Mouse (Mus musculus) heart, embryonic 15.5 days (tissue): ENCODE data around the gene Ecpas. TPM values are rescaled to one million over a fixed set of nuclear protein-coding genes. Genes with fewer than 3 reads are reported as not detected.

ENCODE experiments used
- ATAC-seq: fragments of 200-750 bp; cut with Nextera tagmentation; replicated peaks from 2 replicates; pipeline ENCODE4 v1.8.0; 2017; ENCODE audit warnings: low read depth, moderate TSS enrichment; ENCODE audit not compliant: insufficient number of reproducible peaks, insufficient read depth, low FRiP score
- H3K27ac ChIP-seq: fragments of 300-500 bp; sonication (generic); 2 replicates; pipeline ENCODE4 v1.5.1; 2015; ENCODE audit warnings: mild to moderate bottlenecking, inconsistent platforms
- H3K27me3 ChIP-seq: fragments of 300-500 bp; sonication (generic); 2 replicates; pipeline ENCODE4 v1.6.1; 2015; ENCODE audit warnings: inconsistent platforms
- H3K36me3 ChIP-seq: fragments of 300-500 bp; sonication (generic); 2 replicates; pipeline ENCODE4 v1.6.1; 2015; ENCODE audit warnings: mild to moderate bottlenecking, inconsistent platforms
- H3K4me1 ChIP-seq: fragments of 300-500 bp; sonication (generic); replicated peaks from 2 replicates; pipeline ENCODE4 v1.6.1; 2015; ENCODE audit warnings: inconsistent platforms
- H3K4me2 ChIP-seq: fragments of 300-500 bp; sonication (generic); 2 replicates; pipeline ENCODE4 v1.6.1; 2015; ENCODE audit warnings: inconsistent platforms, mild to moderate bottlenecking, moderate library complexity
- H3K4me3 ChIP-seq: fragments of 300-500 bp; sonication (generic); 2 replicates; pipeline ENCODE4 v1.5.1; 2015; ENCODE audit warnings: mild to moderate bottlenecking, inconsistent platforms
- H3K9ac ChIP-seq: fragments of 300-500 bp; sonication (generic); 2 replicates; pipeline ENCODE4 v1.6.1; 2015; ENCODE audit warnings: mild to moderate bottlenecking, inconsistent platforms
- H3K9me3 ChIP-seq: fragments of 300-500 bp; sonication (generic); replicated peaks from 2 replicates; pipeline ENCODE4 v1.6.1; 2016; ENCODE audit warnings: inconsistent platforms
- WGBS: fragments of 180-500 bp; shearing (Covaris S2); methylation state at CpG from one replicate; pipeline ENCODE4 v1.1.7; 2015; ENCODE audit warnings: mixed read lengths; 5-methylcytosine and 5-hydroxymethylcytosine counted together
- polyA plus RNA-seq: library from polyadenylated mRNA; unstranded; fragments of >200 nt; fragmentation: Nextera tagmentation; extraction: Ambion mirVana; gene quantifications from 2 replicates; pipeline ENCODE4 v1.2.1, GENCODE M21; 2015

The Ecpas gene
- 24.8 and 29.1 TPM in 2 replicates for polyA plus RNA-seq

DNA sequence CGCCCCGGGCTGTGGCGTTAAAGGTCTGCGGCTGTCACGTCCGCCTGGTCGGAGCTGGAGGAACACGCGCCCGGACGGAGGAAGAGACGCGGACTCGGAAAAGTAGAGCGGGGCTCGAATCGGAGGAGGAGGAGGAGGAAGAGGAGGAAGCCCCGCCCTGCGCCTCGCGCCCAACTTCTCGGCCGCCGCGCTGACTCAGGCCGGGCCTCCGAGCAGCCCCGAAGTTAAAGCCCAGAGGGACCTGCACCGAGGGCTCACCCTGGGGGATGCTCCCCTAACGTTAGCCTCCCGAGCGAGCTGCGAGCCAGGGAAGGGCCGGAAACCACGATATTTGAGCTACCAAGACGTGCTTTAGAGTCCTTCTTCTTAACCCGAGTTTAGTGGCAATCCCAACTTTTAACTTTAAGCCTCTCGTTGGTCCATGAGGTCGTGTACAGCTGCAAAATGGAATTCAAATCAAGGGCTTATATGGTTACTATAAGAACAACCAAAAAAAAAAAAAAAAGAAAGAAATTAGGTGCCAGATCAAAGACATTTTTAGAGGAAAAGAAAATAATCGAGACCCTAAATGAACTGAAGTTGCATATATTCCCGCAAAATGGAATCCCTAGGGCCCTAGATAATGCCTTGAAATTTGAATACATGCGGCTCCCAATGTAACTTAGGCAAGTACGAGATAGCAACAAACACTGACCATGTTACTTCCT lies at the start of gene Ecpas:
TSS of gene Ecpas (minus strand) at position 121 of the 707 bp plus-strand sequence.
- Histone ChIP-seq H3K36me3 (no peaks in the 10 kb centered on the region), H3K27me3 (no peaks in the 10 kb centered on the region), H3K27ac (peak within 1 kb of the TSS; percentile 99), H3K9me3 (no peaks in the 10 kb centered on the region), H3K4me1 (peaks cover 15% of the 10 kb centered on the region), H3K9ac (peak within 1 kb of the TSS; percentile 99), H3K4me2 (peak within 1 kb of the TSS; percentile 81), H3K4me3 (peak within 1 kb of the TSS; percentile 97)
- WGBS = 4% methylated on average over 43 of the region's 43 CpGs
- peak; percentile 62 for ATAC-seq

DNA sequence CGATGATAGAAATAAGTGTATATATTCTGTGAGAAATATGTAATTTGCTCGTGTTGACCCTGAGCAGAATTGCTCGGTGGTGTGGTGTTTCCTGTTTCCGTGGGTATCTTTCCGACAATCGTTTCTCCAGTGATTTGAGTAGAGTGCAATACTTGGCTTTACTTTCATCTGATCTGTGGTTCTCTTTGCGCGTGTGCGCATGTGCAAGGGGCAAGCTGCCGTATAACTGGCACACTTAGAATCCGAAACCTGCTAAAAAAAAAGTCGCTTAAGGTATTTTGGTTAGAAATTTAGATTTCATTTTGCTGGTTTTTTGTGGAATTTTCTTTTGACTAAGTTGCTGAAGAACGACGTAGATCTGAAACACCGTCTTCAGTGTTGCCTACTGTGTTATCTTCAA lies 49.2 kb upstream of the Ecpas start:
- ATAC-seq = no peak
- no peaks in the 10 kb centered on the region for H3K9me3 ChIP-seq
- H3K4me3 ChIP-seq = no peak overlapping the region
- H3K27me3 ChIP-seq = no peaks in the 10 kb centered on the region
- no peak overlapping the region for H3K4me2 ChIP-seq
- H3K4me1 ChIP-seq = no peaks in the 10 kb centered on the region
- no peak overlapping the region for H3K9ac ChIP-seq
- H3K27ac ChIP-seq = no peak overlapping the region
- WGBS = 86% methylated on average over 15 of the region's 15 CpGs
- H3K36me3 ChIP-seq = no peaks in the 10 kb centered on the region

DNA sequence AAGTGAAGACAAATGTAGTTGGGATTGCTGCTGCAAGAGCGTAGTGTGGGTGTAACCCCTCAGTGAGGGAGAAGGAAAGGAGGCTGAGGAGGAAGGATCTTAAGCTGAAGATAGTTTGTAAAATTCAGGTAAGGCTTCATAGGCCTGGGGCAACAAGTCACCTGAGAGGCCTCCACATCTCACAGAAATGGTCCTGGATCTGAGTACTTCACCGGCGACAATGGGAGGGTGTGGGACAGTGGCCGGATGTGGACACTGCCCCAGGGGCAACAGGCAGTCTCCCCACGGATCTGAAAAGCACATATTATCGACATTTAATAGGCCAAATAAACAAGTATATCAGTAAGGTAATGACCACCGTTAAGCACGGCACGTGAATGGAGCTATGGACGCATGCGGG lies 40.1 kb upstream of the Ecpas start:
- Histone ChIP-seq H3K4me3 (no peak overlapping the region), H3K9me3 (no peaks in the 10 kb centered on the region), H3K4me2 (no peak overlapping the region), H3K27me3 (no peaks in the 10 kb centered on the region), H3K36me3 (no peaks in the 10 kb centered on the region), H3K9ac (no peak overlapping the region), H3K4me1 (no peaks in the 10 kb centered on the region), H3K27ac (no peak overlapping the region)
- 88% methylated on average over 11 of the region's 11 CpGs for whole genome bisulfite sequencing
- no peak for ATAC-seq

DNA sequence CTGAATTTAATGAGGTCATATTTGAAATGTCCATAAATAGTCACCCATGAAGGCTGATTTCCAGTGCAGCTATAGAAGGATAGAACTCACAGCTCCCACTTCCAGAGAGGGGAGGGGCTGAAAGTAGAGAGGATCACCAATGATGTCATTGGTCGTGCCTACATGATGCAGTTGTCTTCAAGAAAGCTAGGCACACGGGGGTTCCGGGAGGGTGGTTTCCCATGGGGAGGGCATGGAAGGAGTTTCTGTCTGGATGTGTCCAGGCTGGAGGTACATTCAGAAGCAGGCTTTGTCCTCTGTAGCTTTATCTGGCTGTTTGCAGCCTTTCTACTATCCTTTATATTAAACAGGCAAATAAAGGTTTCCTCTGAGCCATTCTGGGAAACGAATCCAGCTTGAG lies 35.8 kb upstream of the Ecpas start:
- ATAC-seq = no peak
- H3K4me2 ChIP-seq = no peak overlapping the region
- H3K9me3 ChIP-seq = no peaks in the 10 kb centered on the region
- 70% methylated on average over 4 of the region's 4 CpGs for WGBS
- H3K36me3 ChIP-seq = no peaks in the 10 kb centered on the region
- peaks cover 4% of the 10 kb centered on the region; the same call in 1 of the 2 replicates for H3K4me1 ChIP-seq
- H3K4me3 ChIP-seq = no peak overlapping the region
- no peak overlapping the region for H3K27ac ChIP-seq
- H3K27me3 ChIP-seq = peaks cover 16% of the 10 kb centered on the region
- H3K9ac ChIP-seq = no peak overlapping the region

DNA sequence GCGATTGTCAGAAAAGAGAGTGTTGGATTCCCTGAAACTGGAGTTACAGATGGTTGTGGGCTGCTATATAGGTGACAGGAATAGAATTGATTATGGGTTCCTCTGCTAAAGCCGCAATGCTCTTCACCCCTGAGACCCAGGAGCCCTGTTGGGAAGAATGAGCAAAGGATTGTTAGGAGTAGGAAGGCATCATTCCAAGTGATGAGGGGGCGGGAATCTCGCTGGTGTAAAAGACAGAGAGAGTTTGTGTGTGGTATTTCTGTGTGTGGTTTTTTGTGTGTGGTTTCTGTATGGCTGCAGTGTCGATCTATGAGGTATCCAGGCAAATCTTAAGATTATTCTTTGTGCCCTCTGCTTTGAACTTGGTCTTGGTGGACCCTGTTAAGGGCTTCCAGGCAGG lies 32.1 kb upstream of the Ecpas start:
- H3K9ac ChIP-seq = no peak overlapping the region
- no peak overlapping the region for H3K4me3 ChIP-seq
- no peaks in the 10 kb centered on the region for H3K9me3 ChIP-seq
- peaks cover 19% of the 10 kb centered on the region for H3K27me3 ChIP-seq
- no peaks in the 10 kb centered on the region for H3K36me3 ChIP-seq
- WGBS = 57% methylated on average over 5 of the region's 5 CpGs
- H3K27ac ChIP-seq = no peak overlapping the region
- no peak overlapping the region for H3K4me2 ChIP-seq
- H3K4me1 ChIP-seq = peaks cover 9% of the 10 kb centered on the region; the same call in 1 of the 2 replicates
- ATAC-seq = no peak

DNA sequence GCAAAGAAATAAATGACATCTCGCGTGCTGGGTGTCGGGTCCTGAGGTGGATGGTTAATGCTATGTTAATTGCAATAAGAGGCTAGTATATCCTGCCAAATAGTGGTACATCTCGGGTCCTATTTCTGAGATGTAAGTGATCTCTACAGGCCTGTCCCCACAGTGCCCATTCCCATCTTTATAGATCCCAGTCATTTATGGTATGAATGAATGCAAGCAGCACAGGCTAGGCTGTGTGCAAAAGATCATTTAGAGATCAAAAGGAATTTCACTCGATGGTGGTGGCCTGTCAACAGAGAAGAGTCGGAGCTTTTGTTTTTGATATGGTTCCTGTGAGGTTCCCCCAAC lies 31.6 kb upstream of the Ecpas start:
- Histone ChIP-seq H3K4me3 (peak overlapping the region; percentile 66), H3K4me2 (peak overlapping the region; percentile 84), H3K27ac (no peak overlapping the region), H3K9me3 (no peaks in the 10 kb centered on the region), H3K36me3 (no peaks in the 10 kb centered on the region), H3K27me3 (peaks cover 19% of the 10 kb centered on the region), H3K4me1 (peaks cover 9% of the 10 kb centered on the region; the same call in 1 of the 2 replicates), H3K9ac (no peak overlapping the region)
- ATAC-seq = no peak
- WGBS = 18% methylated on average over 6 of the region's 6 CpGs

DNA sequence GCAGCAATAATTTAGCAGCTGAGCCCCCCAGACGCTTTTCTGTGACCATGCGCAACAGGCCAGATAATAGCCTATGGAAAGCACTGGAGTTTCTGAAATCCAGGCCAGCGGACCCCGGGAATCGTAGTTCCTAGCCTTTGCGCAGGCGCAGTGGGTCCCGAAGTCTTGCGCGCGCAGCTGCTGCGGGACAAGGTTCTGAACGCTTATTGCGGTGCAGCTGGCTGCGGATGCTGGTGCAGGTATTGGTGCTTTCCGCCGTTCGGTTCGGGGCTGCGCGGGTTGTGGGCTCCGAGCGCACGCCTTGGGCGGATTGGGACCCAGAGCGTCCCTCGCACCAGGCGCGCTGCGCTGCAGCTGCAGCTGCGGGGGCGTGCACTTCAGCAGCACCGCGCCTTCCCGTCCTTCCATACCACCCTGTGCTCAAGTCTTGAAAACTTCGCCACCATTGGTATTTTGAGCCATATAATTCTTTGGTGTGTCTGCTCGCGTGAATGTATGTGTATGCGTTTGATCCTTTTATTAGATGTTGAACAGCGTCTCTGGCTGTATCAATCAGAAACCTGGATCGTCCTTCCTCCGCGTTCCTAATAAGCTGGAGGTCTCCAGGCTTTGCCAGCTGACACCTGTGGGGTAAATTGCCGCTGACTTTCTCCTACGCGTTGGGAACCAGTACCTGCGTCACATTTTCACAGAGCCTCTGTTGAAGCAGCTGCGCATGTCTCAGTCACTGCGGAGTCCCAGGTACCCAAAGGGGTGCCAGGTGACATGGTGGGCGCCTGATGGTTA lies 31.1 kb upstream of the Ecpas start, which contains the start of gene Zkscan16:
TSS of gene Zkscan16 (plus strand) at position 209 of the 786 bp plus-strand sequence.
- peak within 1 kb of the TSS; percentile 66 for H3K4me3 ChIP-seq
- no peak for ATAC-seq

DNA sequence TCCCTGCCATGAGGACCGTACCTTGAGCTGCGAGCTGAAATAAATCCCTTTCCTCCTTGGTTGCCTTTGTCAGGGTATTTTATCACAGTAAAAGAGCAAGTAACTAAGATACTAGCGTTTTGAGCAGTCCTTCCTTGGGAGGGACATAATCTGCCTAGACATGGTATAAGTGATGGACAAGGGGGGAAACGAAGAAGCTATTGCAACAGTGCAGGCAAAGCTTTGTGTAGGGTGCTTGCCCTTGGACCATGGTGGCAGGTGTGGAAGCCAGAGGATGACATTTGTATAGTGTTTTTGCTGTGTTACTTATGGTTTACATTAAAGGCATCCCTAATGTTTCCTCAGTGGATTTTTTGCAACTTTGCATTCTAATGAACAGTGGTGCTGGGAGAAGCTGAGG lies 30.4 kb upstream of the Ecpas start:
- Histone ChIP-seq H3K27ac (no peak overlapping the region), H3K27me3 (peaks cover 19% of the 10 kb centered on the region)
- no peak for ATAC-seq

More for the DNA sequence above, 31.1 kb upstream of the Ecpas start, which contains the start of gene Zkscan16:
- Histone ChIP-seq H3K9ac (peak within 1 kb of the TSS; percentile 53), H3K4me2 (peak within 1 kb of the TSS; percentile 84), H3K9me3 (no peaks in the 10 kb centered on the region), H3K36me3 (no peaks in the 10 kb centered on the region), H3K4me1 (peaks cover 9% of the 10 kb centered on the region; the same call in 1 of the 2 replicates), H3K27ac (no peak within 1 kb of the TSS), H3K27me3 (peaks cover 19% of the 10 kb centered on the region)
- WGBS = 2% methylated on average over 50 of the region's 50 CpGs

DNA sequence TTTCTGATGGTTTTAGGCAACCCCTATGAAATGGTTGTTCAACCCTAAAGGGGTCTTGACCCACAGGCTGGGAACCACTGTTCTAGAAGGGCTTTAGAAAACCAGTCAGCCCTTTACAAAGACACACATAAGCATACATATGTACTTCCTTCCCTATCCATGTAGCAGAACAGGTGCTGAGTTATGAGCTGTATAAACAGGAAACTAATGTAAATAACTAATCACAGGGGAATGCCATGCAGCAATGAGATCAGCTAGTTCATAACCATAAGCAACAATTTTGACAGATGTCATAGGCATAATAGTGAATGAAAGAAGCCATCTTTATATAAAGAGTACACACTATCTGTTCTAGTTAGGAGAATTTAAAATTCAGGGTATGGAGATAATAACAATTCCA lies 29.1 kb upstream of the Ecpas start:
- no peak overlapping the region for H3K27ac ChIP-seq
- no peak overlapping the region for H3K4me2 ChIP-seq
- H3K4me3 ChIP-seq = no peak overlapping the region
- no peaks in the 10 kb centered on the region for H3K36me3 ChIP-seq
- peaks cover 9% of the 10 kb centered on the region; the same call in 1 of the 2 replicates for H3K4me1 ChIP-seq
- no peaks in the 10 kb centered on the region for H3K9me3 ChIP-seq
- no peak overlapping the region for H3K9ac ChIP-seq
- no peak for ATAC-seq
- peaks cover 19% of the 10 kb centered on the region for H3K27me3 ChIP-seq

More for the DNA sequence above, 30.4 kb upstream of the Ecpas start:
- Histone ChIP-seq H3K36me3 (no peaks in the 10 kb centered on the region), H3K4me2 (peak overlapping the region; percentile 84), H3K9ac (peak overlapping the region; percentile 53; the same call in 1 of the 2 replicates), H3K4me3 (peak overlapping the region; percentile 66), H3K9me3 (no peaks in the 10 kb centered on the region), H3K4me1 (peaks cover 9% of the 10 kb centered on the region; the same call in 1 of the 2 replicates)
- 79% methylated on average over 4 of the region's 4 CpGs for WGBS

DNA sequence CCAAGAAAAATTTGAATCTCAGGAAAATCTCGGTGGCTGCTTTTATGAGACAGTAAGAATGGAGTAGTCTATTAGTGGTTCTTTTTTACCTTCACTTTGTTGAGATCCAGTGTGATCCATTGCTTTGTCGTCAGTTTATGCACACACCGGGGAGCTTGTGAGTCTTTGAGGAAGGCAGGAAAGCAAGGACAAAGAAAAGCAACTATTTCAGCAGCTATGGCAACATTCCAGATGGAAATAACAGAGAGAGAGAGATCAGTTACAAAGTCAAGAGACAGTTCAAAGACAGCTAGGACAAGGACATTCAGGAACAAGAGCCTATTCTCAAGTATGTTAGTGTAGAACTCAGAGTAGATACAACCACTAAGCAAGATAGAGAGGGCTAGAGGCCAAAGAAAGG lies 23.3 kb upstream of the Ecpas start:
- H3K27ac ChIP-seq = no peak overlapping the region
- H3K27me3 ChIP-seq = no peaks in the 10 kb centered on the region
- H3K4me1 ChIP-seq = peaks cover 4% of the 10 kb centered on the region; the same call in 1 of the 2 replicates
- no peak overlapping the region for H3K4me3 ChIP-seq
- no peaks in the 10 kb centered on the region for H3K9me3 ChIP-seq
- no peak overlapping the region for H3K9ac ChIP-seq
- WGBS = 61% methylated on average over 3 of the region's 3 CpGs
- no peak overlapping the region for H3K4me2 ChIP-seq
- no peaks in the 10 kb centered on the region for H3K36me3 ChIP-seq
- ATAC-seq = no peak

DNA sequence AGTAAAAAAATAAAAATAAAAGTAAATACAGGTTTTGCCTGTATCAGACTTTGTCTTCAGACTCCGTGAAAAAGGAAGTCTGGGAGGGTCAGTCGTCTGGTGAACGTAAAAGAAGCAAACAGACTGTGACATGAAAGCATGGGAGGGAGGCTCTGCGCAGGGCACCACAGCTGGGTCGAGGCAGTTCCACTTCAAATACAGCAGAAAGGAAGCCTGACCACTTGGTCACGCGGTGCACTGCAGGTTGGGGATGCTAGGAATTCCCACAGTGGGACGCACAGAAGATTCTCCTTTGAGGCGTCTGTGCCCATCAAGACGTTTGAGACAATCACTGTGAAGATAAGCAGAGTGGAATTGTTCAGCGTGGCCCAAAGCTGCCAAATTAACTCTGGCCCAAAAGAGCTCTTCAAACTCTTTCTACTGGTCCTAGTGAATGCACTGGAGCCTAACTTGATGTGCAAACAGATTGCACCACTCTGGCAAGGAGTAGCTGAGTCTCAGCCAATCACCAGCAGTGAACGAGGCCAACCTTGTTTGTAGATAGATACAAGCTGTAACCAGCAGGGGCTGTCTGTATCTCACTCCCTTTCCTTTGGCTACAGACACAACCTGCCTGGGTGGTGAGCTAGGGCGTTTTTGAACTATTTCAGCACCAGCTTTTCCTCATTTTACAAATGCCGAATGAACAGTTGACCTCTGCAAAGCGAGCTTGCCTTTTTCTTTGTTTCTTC lies 22.4 kb upstream of the Ecpas start:
- H3K4me3 ChIP-seq = no peak overlapping the region
- no peak overlapping the region for H3K9ac ChIP-seq
- 28% methylated on average over 15 of the region's 15 CpGs for WGBS
- ATAC-seq = no peak; the same call in 1 of the 2 replicates
- H3K4me2 ChIP-seq = peak overlapping the region; percentile 14; the same call in 1 of the 2 replicates
- H3K36me3 ChIP-seq = no peaks in the 10 kb centered on the region
- no peaks in the 10 kb centered on the region for H3K27me3 ChIP-seq
- H3K9me3 ChIP-seq = no peaks in the 10 kb centered on the region
- no peak overlapping the region for H3K27ac ChIP-seq
- H3K4me1 ChIP-seq = peaks cover 4% of the 10 kb centered on the region; the same call in 1 of the 2 replicates
